Mouse (Mus musculus) lung, embryonic 14.5 days (tissue): ENCODE data around the gene Stk38. TPM values are rescaled to one million over a fixed set of nuclear protein-coding genes. Genes with fewer than 3 reads are reported as not detected.

ENCODE experiments used
- ATAC-seq: fragments of 200-750 bp; cut with Nextera tagmentation; 2 replicates; pipeline ENCODE4 v1.8.0; 2017; ENCODE audit warnings: mild to moderate bottlenecking, moderate TSS enrichment, moderate library complexity; ENCODE audit not compliant: insufficient read depth
- DNase-seq: peaks from one replicate; pipeline ENCODE4 v3.0.0-alpha.2; 2015
- H3K27ac ChIP-seq: fragments of 300-500 bp; sonication (generic); 2 replicates; pipeline ENCODE4 v1.5.1; 2014; ENCODE audit warnings: low read depth, mild to moderate bottlenecking, moderate library complexity
- H3K27me3 ChIP-seq: fragments of 300-500 bp; sonication (generic); 2 replicates; pipeline ENCODE4 v1.6.1; 2014; ENCODE audit warnings: low read length, control low read depth; ENCODE audit not compliant: insufficient read depth
- H3K36me3 ChIP-seq: fragments of 300-500 bp; sonication (generic); 2 replicates; pipeline ENCODE4 v1.6.1; 2014; ENCODE audit warnings: control low read depth; ENCODE audit not compliant: insufficient read depth
- H3K4me1 ChIP-seq: fragments of 300-500 bp; sonication (generic); 2 replicates; pipeline ENCODE4 v1.6.1; 2014; ENCODE audit warnings: antibody characterized with exemption, control low read depth; ENCODE audit not compliant: insufficient read depth
- H3K4me2 ChIP-seq: fragments of 300-500 bp; sonication (generic); 2 replicates; pipeline ENCODE4 v1.6.1; 2014; ENCODE audit warnings: mild to moderate bottlenecking
- H3K4me3 ChIP-seq: fragments of 300-500 bp; sonication (generic); 2 replicates; pipeline ENCODE4 v1.5.1; 2014; ENCODE audit warnings: low read depth, low read length
- H3K9ac ChIP-seq: fragments of 300-500 bp; sonication (generic); 2 replicates; pipeline ENCODE4 v1.6.1; 2014
- H3K9me3 ChIP-seq: fragments of 300-500 bp; sonication (generic); 2 replicates; pipeline ENCODE4 v1.6.1; 2016; ENCODE audit warnings: low read depth, low read length, control low read depth
- CTCF ChIP-seq: IDR thresholded peaks from 2 replicates; pipeline ENCODE4 v1.5.1; 2016; ENCODE audit warnings: antibody characterized with exemption, low read depth
- WGBS: fragments of 180-500 bp; shearing (Covaris S2); extraction: QIAGEN DNeasy Blood & Tissue Kit; methylation state at CpG from one replicate; pipeline ENCODE4 v1.1.7; 2014; 5-methylcytosine and 5-hydroxymethylcytosine counted together
- polyA plus RNA-seq: library from polyadenylated mRNA; unstranded; fragments of >200 nt; fragmentation: Nextera tagmentation; extraction: Ambion mirVana; gene quantifications from 2 replicates; pipeline ENCODE4 v1.2.1, GENCODE M21; 2014

Stk38 gene
- polyA plus RNA-seq, 1 experiment from 2014 or later: 104 TPM

DNA sequence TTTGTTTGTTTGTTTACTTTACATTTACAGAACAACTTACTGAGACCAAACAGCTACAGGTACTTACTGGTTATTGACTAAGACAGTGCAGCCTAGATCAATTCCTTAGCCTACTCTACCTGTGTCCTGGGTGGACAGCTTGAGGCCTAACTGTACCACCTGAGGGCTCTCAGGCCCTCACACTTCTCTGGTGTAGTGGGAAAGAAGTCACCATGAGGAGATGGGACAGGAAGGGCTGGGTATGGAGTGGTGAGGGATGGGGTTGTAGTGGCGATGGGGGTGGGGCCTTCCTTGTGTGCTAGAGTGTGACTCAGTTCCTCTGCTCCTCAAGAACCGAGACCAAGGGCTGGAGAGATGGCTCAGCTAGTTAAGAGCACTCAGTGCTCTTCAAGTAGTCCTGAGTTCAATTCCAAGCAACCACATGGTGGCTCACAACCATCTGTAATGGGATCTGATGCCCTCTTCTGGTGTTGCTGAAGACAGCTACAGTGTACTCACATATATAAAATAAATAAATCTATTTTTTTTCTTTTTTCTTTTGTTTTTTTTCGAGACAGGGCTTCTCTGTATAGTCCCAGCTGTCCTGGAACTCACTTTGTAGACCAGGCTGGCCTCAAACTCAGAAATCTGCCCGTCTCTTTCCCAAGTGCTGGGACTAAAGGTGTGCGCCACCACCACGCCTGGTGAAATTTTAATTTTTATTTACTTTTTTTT, 22.7 kb upstream of the Stk38 start:
- Histone ChIP-seq H3K9me3 (no peaks in the 10 kb centered on the region), H3K4me2 (no peak overlapping the region), H3K27ac (no peak overlapping the region), H3K4me1 (peaks cover 7% of the 10 kb centered on the region; the same call in 1 of the 2 replicates), H3K36me3 (peaks cover 9% of the 10 kb centered on the region; the same call in 1 of the 2 replicates), H3K4me3 (no peak overlapping the region), H3K9ac (no peak overlapping the region), H3K27me3 (no peaks in the 10 kb centered on the region)
- 0 out of 2 replicates have a peak, but pooled peaks have one; percentile 12 for TF ChIP-seq CTCF
- DNase-seq (no peak), ATAC-seq (no peak)
- 81% methylated on average over 6 of the region's 6 CpGs for WGBS

DNA sequence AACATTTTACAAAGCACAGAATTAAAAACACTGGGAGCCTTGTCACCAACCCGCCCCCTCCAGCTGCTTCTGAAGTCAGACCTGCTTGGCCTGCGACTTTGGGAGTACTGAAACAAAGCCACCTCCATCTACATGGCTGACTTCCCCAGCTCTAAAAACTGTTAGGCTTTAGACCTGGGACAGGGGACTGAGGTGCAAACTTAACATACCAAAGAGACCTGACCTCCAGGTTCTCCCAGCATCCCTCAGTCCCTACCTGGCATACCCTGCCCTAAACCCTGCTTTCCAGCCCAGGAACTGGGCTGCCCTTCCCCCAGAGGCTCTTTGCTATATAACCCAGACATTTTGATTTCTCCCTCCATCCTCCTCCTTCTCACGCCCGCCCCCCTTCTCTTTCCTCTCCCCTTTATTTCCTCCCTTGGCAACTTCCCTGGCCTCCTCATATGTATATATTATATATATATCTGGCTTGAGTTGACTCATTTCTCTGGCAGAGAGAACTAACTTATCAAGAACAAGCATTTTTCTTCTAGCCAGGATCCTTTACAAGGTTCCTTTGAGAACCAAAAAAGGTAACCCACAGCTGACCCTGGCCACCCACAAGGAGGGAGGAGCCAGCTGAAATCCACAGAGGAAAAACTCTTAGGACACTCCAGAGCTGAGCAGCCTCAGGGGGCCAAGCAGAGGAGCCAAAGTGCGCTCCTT, 19.0 kb upstream of the Stk38 start:
- H3K4me2 ChIP-seq: 0 out of 2 replicates have a peak overlapping the region, but pooled peaks have one; percentile 15
- H3K27me3 ChIP-seq: no peaks in the 10 kb centered on the region
- H3K36me3 ChIP-seq: no peaks in the 10 kb centered on the region
- peak overlapping the region; percentile 84 for H3K27ac ChIP-seq
- H3K9ac ChIP-seq: no peak overlapping the region
- no peaks in the 10 kb centered on the region for H3K9me3 ChIP-seq
- no peak for TF ChIP-seq CTCF
- H3K4me3 ChIP-seq: no peak overlapping the region
- ATAC-seq (peak; percentile 69), DNase-seq (peak; percentile 86)
- H3K4me1 ChIP-seq: peaks cover 17% of the 10 kb centered on the region
- WGBS: 23% methylated on average over 5 of the region's 5 CpGs

DNA sequence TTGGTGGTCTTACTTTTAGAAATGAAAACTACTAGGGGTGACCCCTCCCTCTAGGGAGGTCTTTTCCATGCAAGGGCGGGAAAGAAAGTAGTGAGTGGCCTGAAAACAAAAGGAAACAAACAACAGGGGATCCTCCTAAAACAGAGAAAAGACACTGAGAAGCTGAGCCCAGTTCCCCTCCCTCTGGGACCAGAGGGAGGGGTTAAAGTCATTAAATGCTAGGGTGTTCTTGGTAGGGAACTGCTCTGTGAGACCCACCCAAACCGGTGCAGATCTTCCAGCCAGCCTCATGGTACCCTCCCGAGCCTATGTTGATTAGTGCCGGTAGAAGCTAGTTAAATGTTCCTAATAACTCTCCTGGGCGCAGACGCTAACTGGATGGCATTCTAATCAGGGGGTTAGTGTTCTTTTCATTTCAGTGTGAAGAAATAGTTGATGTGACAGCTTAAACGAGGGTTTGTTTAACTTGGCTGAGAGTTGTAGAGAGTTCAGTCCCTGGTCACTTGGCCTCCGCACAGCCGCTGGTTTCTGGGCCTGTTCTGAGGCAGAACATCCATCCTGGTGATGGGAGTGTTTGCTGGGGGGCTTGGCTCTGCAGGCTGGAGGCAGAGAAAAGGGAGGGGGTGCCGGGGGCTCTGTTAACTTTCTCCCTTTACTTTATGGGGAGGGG, 17.2 kb upstream of the Stk38 start:
- Histone ChIP-seq H3K4me1 (peaks cover 17% of the 10 kb centered on the region), H3K27ac (peak overlapping the region; percentile 21), H3K4me3 (no peak overlapping the region), H3K9me3 (no peaks in the 10 kb centered on the region), H3K9ac (no peak overlapping the region), H3K36me3 (no peaks in the 10 kb centered on the region), H3K27me3 (no peaks in the 10 kb centered on the region), H3K4me2 (peak overlapping the region; percentile 13)
- no peak for TF ChIP-seq CTCF
- 18% methylated on average over 10 of the region's 10 CpGs for WGBS
- peak; percentile 87 for DNase-seq
- peak; percentile 42 for ATAC-seq

DNA sequence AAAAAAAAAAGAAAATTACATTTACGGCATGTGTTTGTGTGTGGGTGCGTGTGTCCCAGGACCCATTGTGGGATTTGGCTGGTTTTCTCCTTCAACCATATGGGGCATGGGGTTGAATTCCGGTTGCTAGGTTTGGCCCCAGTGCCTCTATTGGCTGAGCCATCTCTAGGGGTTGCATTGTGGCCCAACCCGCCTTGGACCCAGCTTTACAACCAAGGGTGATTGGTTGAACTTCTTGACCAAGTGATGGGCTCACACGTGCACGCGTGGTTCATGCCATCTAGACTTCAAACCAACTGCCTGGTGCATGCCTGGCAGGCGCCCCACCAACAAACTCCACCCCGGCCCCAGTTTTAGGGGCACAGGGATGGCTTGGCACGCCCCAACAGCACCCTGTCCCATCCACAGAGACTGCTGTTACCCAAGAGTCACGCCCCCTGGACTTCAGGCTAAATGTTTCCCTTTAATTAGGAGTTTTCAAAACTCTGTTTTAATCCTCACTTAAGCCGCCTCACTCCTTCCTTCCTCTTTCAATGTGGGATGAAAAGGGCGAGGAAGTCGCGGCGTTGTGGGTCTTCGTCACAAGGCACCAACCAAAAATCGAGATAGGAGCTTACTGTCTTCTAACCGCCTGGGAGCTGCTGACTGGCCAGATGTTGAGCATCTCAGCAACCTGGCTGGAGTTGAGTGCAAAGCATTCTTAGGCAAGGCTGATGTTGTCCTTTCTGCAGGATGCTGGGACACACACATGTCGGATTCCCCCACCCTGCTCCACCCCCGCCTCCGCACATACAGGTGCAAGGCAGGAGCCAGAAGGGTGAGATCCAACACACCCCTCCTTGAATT, 16.5 kb upstream of the Stk38 start:
- Histone ChIP-seq H3K4me2 (no peak overlapping the region), H3K4me1 (peaks cover 17% of the 10 kb centered on the region), H3K9ac (no peak overlapping the region), H3K4me3 (no peak overlapping the region), H3K36me3 (no peaks in the 10 kb centered on the region), H3K27ac (peak overlapping the region; percentile 21; the same call in 1 of the 2 replicates), H3K9me3 (no peaks in the 10 kb centered on the region), H3K27me3 (no peaks in the 10 kb centered on the region)
- no peak for TF ChIP-seq CTCF
- WGBS: 68% methylated on average over 22 of the region's 22 CpGs
- DNase-seq: no peak
- no peak for ATAC-seq

DNA sequence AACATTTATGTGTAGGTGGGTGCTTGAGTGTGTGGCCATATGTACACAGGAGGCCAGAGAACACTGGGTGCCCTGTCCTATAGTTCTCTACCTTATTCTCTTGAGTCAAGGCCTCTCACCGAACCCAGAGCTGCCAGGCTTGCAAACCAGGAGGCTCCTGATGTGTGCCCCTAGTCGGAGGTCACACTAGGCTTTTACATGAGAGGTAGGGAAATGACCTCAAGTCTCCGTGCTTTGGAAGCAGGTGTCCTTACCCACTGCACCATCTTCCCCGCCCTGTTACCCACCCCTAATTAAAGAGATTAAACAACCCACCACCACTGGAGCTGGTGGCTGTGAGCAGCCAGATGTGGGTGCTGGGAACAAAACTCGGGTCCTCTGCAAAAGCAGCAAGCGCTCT, 15.6 kb upstream of the Stk38 start:
- WGBS: 86% methylated on average over 6 of the region's 6 CpGs
- ATAC-seq: no peak
- H3K36me3 ChIP-seq: no peaks in the 10 kb centered on the region
- no peak for TF ChIP-seq CTCF
- peaks cover 17% of the 10 kb centered on the region for H3K4me1 ChIP-seq
- no peak for DNase-seq
- H3K9me3 ChIP-seq: no peaks in the 10 kb centered on the region
- no peak overlapping the region for H3K4me2 ChIP-seq
- H3K27me3 ChIP-seq: no peaks in the 10 kb centered on the region
- no peak overlapping the region for H3K4me3 ChIP-seq
- H3K9ac ChIP-seq: no peak overlapping the region
- H3K27ac ChIP-seq: no peak overlapping the region

DNA sequence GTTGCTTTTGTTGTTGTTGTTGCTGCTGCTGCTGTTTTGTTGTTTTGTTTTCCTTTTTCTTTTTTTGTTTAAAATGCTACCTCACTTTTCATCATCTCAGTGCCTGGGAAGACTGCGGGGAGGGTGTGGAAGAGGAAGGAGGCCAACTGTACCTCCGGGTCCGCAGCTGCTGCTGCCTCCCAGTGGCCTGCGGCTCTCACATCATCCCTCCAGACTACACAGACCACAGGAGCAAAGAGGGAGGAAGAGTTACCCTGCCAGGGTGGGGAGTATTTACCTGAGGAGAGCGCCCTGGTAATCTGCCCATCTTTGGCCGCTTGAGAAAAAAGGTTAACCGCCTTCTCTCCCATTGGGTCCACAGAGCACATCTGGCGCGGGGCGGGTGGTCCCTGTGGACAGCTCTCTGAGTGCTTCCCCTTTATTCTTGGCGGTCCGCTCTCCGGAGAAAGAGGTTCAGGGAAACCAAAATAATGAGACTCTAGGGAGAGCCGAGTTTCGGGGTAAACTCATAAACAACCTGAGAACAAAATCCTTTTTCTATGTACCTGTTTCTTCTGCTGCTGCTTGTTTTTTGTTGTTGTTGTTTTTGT, 14.5 kb upstream of the Stk38 start:
- Histone ChIP-seq H3K4me2 (peak overlapping the region; percentile 16; the same call in 1 of the 2 replicates), H3K27me3 (no peaks in the 10 kb centered on the region), H3K4me3 (no peak overlapping the region), H3K4me1 (peaks cover 17% of the 10 kb centered on the region), H3K9me3 (no peaks in the 10 kb centered on the region), H3K36me3 (no peaks in the 10 kb centered on the region), H3K27ac (no peak overlapping the region), H3K9ac (no peak overlapping the region)
- TF ChIP-seq CTCF: peak; percentile 74
- peak; percentile 66 for DNase-seq
- 23% methylated on average over 15 of the region's 15 CpGs for WGBS
- no peak for ATAC-seq
